Mouse (Mus musculus) NIH3T3 (cell line): ENCODE data around the gene Kdelr1.

Experiments
- DNase-seq: peaks from one replicate; pipeline ENCODE4 v3.0.0-alpha.2; 2012; ENCODE audit warnings: low read depth

Kdelr1 gene

DNA sequence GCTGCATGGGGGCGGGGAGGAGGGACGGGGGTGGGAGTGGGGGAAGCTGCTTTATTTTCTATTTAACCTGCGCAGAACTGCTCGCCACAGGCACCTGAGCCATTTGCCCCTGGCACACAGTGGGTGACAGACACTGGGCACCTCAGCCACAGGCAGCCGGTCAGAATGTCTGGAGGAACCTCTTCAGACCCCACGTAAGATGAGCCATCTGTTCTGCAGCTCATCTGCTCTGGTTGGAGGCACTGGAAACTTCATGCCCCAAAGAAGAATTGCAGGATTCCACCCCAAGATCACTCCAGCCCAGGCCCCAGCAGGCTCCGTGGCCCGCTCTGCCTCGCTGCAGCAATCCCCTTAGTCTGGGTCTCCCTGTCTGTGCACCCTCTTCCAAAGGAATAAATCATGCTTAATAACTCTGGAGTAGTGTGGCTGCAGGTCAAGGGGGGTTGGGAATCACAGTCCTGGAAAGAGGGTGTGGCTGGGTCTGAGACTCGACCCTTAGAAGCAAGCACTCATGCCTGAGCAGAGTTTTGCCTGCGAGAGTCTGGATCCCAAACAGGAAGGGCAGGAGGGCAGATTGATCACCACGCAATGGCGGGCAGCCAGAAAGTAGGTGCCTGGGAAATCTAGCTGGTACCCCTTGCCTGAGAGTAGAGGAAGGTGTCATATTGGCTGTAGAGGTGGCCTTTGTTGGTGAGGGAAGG, 44.6 kb downstream of the Kdelr1 start:
- DNase-seq: peak; percentile 32

DNA sequence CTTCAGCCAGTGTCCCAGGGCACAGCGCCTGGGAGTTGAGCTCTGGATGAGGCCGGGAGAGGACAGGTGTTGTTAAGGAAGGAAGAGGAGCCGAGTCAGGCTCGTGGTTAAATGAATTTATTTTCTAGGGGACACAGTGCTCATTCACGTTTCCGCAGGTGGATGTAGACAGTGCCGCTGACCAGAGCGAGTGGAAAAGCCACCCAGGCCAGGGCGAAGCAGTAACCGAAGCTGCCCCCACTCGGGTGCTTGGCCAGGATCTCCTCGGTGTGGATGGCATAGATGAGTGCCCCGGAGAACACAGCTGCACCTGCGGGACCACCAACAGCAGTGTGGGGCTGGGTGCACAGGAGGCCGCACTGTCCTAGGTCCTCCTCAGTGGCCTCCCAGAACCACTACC, 45.4 kb downstream of the Kdelr1 start:
- no peak for DNase-seq

DNA sequence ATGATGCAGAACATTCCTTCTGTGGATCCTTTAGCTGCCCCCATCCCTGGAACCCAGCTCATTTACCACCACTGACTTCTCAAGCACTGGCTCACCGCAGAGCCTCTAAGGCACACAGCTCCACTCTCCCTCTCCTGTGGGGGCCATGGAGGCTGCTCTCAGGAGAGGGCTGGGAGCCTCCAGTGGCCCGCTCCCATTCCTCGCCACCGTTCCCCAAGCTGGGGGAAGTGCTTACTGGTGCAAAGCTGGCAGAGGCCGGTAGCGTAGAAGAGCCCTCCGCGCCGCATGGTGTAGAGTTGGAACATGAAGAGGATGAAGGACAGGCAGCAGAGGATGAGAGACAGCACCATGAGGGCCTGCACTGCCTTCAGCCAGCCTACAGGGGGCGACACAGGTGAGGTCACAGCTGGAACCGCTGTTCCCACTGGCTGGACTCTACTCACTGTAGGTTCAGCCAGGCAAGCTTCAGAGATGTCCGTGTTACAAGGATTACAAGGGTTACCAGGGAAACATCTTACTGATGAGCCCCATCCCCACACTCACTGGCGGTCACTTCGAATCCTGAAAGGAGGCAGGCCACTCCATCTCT, 46.6 kb downstream of the Kdelr1 start:
- no peak for DNase-seq

DNA sequence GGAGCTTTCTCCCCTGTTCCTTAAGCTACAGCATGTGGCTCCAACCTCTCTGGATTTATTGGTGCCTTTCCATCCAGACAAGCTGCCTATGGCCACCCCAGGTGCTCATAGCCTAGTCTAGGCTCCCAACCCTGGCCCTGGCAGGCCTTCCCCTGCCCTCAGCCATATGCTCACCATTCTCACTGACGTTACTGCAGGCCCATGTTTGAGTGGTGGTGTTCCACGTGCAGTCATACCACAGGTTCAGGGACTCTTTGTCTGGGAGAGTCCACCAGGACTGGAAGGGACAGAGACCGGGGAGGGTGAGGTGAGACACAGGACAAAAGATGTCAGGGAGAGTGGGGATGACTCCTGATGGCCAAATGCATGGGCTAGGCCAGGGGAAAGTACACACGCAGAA, 47.2 kb downstream of the Kdelr1 start:
- no peak for DNase-seq

DNA sequence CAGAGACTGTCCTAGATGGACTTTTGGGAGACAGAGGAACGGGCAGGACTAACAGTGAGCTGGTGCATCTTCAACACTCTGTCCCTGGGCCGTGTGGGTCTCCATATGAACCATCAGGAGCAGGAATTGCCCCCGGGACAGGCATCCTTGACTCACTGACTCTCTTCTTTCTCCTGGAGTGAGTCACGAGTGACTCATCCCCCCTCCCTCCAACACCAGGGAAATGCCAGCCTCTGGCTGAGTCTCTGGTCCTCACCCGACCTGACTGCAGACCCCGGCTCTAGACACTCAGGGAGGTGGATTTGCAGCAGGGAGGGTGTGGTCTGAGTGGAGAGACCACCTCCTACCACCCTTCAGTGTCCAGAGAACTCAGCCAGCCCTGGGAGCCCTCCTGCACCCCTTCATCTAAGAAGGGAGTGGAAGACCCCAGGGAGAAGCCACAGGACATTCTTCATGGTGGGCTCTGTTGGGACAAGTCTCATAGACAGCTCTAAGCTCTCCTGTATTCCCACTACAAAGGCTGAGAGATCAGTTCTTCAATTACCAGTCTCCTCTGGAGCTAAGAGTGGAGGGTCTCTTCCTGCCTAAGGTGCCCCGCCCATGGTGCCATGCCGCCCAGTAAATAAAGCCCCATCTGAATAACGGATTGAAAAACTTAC, 48.1 kb downstream of the Kdelr1 start:
- peak; percentile 95 for DNase-seq

DNA sequence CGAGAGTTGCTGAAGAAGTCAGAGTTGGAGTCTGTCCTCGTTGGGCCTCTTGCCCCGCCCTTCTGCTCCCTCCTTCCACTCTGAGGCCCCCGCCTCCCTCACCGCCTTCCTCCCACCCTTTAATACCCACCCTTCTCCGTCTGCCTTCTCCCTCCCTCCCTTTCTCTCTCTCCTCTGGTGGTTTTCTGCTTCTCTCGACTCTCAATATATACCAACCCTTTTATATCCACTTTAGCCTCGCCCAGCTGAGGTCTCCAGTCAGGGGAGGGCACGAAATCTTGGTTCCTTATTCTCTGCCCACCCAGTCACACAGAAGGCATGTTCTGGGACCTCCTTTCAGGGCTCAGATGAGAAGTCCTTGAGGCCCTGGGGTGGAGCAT, 48.7 kb downstream of the Kdelr1 start, which contains the start of gene Emp3:
Gene Emp3 (minus strand): TSS at position 163 of the 380 bp plus-strand sequence.
- DNase-seq: peak; percentile 91

DNA sequence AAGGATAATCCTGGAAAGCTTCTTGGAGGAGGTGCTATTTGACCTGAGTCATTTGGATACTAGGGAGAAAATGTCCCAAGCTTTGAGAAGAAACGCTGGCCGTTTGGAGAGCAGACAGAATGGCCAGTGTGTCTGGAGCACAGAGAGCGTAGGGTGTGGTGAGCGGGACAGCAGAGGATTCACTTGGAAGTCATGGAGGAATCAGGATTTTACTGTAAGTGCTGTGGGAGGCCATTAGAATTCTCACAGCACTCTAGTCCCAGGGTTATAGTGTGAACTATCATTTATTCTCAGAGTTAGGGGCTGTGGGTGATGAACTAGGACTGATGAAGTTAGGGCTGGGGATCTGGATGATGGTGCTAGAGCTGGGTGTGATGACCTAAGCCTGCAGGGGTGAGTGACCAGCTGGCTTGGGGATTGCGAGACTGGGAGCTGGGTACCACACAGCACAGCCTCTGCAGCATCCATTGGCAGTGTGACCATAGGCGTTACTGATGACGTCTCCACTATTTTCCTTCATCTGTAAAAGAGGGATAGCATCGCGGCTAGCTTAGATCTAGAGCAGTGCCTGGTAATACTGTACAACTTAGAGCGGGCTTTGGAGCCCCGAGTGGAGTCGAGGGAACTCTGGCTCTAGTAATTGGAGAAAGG, 49.5 kb downstream of the Kdelr1 start:
- no peak for DNase-seq

DNA sequence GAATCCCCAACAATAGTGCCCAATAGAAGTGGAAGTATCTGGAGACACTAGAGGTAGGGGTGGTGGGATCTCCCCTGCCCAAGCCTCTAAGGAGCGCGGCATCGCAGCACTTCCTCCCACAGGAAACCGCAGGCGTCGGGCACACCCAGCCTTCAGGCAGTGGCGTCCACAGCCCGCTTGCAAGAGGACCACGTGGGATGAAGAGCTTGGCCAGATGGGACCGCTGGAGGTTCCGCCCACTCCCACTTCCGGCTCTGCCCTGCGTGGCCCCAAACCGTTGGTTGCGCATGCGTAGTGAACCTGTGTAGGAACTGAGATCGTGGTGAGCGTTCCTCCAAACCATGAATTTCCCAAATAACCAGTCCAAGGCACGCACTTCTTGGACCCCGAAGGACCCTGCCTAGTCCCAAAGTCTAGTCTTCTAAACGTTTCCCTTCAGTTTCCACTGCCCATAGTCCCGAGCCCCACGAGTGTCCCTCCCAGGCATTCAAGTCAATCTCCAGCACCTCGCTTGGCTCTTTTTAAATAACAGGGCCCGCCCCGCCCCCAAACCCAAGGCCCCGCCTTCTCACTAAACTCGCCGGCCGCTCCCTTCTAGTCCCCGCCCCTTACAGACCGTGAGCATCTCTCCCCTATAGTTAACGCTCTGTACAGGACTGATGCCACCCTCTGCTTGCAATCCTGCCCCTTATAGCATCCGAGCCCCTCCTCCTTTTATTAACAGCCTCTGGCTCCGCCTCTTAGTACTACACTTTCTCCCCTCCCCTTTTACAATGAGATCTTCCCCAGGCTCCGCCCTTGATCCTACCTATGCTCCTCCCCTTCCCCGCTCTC, 50.6 kb downstream of the Kdelr1 start:
- no peak for DNase-seq

DNA sequence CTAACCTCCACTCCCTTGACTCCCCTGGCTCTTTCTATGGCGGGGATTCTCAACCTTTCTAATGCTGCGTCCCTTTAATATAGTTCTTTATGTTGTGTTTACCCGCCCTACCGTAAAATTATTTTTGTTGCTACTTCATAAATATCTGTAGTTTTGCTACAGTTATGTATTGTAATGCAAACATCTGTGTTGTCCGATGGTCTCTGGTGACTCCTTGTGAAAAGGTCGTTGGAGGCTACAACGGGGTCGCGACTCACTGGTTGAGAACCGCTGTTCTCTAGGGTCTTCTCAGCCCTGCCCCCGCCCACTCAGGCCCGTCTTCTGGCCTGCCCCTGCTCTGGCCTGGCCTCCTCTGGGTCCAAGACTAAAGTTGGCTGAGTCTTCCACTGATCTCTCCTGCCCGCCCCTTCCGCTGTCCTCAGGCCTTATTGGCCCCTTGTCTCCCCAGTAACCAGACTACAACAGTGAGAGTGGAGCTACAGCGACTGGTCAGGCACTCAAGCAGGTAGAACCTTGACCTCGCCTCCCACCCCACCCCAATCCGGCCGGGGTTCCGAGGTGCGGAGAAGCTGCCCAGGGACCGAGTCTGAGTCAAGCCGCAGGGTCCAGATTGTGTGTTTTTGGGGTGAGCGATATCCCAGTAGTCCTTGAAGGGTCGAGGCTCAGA, 51.3 kb downstream of the Kdelr1 start, which contains the start of gene Ccdc114:
Gene Ccdc114 (plus strand): TSS at position 311 of the 667 bp plus-strand sequence.
- DNase-seq: no peak

DNA sequence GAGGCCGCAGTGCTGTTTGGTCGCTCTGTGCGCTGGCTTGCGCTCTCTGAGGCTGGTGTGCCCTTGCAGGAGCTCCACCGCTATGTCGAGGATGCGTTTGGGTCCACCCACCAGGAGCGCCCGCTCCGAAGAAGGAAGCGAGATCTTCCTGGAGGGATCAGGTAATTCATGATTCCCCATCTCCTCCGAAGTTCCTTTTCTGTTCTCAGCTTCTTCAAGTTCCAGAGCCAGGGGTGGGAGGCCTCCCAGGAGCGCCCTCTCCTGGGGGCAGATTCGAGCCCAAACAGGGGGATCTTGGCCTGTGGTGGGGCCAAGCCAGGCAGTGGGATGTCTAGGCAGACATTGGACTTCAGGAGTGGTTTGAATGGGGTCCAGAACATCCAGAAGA, 51.9 kb downstream of the Kdelr1 start:
- no peak for DNase-seq

DNA sequence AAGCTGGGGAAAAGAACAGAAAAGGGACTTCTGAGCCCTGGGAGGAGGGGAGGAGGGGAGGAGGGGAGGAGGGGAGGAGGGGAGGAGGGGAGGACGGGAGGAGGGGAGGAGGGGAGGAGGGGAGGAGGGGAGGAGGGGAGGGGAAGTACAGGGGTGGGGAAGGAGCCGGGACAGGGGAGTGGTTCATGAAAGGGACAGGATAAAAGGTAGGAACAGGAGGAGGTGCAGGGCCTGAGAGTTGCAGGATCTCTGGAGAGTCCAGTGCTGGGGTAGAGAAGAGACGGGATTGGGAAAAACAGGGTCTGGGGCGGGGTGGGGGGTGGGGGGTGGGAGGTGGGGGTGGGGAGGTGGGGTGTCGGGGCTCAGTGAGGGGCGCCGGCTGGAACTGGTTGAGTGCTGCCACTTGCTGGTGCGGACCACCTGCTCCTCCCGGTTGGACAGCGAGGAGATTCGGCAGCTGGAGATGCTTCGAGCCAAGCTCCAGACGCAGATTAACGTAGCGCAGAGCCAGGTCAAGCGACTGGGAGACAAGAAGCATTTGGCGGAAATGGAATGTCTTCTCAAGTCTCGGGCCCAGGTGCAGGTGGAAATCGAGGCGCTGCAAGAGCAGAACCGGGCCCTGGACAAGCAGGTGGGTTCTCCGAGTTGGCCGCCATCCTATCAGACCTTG, 56.2 kb downstream of the Kdelr1 start:
- no peak for DNase-seq

DNA sequence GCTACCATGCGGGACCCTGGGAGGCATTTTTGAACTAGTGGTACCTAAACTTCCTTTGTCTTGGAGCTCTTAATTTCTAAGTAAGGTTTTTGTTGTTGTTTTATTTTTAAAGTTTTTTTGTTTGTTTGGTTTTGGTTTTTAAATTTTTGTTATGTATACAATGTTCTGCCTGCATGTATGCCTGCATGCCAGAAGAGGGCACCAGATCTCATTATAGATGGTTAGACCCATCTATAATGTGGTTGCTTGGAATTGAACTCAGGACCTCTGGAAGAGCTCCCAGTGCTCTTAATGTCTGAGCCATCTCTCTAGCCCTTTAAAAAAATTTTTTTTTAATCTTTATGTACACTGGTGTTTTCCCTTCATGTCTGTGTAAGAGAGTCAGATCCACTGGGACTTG, 57.1 kb downstream of the Kdelr1 start:
- peak; percentile 32 for DNase-seq
